Mouse (Mus musculus): Measurements from ENCODE around the gene 1700001P01Rik.
"Not testable (repeated sequence)": the region's sequence is repeated elsewhere in the genome, so short reads cannot be mapped to it uniquely, and the experiment has no call there.

1700001P01Rik gene

DNA sequence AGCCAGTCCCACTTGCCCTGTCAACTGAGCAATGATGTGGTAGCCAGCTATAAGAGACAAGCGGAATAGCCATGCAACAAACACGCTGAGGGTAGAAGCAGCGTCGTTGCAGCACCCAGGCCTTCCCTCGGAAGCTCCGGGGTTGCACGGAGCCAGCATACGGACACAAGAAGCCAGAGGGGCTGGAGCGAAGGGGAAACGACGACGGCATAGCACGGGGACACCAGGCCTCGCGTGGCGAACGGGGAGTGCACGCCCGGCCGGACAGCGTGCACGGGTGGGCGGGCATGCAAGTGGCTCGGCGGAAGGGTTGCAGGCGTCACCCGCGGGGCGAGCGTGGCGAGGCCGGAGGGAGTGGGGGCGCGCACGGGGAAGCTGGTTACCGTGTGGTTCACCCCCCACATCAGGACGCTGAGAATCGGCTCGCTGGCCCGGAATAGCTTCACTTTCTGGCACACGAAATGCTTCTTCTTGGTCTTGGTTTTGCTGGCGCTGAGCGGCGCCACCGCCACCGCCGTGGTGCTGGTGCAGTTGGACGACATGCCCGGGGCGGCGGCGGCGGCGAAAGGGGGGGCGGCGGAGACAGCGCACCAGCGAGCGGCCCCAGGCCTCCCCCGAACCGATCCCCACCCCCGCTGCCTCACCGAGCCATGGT is 31.5 kb downstream of the 1700001P01Rik start, which contains the start of gene Pip4k2b:
Pip4k2b (minus strand) TSS at position 642 of the 655 bp plus-strand sequence.
- no peak for DNase-seq

- no peak for DNase-seq
Measured at GRCm38 (mm10) chr11:97743423-97743822, 32.3 kb downstream of the 1700001P01Rik start.

DNA sequence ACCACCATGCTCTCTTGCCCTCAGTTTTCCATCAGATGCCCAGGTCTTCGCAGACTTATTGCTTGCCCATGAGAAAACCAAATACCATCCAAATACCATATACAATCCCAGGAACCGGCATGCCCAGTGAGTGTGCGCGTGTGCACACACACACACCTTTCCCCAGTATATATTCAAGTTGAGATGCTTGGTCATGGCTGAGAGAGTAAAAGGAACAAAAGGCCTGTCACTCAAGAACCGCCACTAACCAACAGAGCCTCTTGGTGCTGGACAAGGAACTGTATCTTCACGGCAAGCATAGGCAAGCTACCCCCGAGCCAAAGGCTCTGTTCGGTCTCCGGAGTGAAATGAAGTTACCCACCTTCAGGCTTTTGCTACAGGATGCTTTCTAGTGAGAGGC is 33.1 kb downstream of the 1700001P01Rik start:
- DNase-seq = no peak

DNA sequence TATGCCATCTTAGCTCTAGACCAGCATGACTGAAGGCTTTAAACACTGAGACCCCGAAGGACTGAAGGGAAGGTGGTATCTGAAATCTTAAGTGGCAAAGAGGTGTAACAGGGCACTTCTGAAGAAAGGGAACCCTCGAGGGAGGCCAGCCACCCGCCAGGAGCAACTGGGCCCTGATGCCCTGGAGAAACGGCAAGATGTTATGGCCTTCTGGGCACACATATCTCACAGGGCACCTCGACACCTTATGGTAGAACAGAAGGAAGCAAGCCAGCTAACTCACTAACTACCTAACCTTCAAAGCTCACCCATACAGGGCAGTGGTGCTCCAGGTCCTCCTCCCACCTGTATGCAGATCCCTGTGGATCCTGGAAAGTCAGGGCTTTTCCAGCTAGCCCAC is 33.6 kb downstream of the 1700001P01Rik start:
- no peak for DNase-seq

DNA sequence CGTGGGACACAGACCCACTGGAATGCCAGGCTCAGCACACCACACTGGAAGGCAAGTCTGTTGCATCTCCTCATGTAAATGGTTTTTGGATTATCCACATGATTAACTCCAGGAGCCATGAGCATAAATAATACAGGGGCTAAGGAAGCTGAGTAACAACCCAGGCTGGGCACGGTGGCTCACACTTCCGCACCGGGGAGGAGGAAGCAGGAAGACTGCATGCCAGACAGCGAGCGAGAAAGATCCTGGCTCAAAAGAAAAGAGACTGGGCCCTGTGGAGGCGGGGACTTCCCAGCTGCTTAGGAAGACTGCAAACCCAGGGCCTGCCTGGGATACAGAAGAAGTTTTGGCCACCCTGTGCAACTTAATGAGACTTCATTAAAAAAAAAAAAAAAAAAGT is 35.5 kb downstream of the 1700001P01Rik start:
- DNase-seq = no peak

DNA sequence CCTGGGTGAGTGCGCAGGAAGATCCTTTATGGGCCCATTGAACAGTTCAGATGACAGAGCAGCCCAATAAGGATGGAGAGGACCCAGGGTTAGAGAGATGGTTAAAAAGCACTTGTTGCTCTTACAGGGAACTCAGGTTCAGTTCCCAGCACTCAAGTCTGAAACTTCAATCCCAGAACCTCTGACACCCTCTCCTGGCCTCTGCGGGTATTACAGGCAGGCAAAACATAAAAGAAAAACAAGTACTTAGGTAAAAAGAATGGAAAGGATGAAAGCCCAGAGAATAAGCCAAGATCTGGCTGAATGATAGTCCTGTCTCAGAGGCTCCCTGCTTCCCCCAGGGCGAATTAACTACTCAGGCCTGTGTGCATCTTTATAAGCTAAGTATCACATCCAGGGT is 36.6 kb downstream of the 1700001P01Rik start:
- no peak for DNase-seq

DNA sequence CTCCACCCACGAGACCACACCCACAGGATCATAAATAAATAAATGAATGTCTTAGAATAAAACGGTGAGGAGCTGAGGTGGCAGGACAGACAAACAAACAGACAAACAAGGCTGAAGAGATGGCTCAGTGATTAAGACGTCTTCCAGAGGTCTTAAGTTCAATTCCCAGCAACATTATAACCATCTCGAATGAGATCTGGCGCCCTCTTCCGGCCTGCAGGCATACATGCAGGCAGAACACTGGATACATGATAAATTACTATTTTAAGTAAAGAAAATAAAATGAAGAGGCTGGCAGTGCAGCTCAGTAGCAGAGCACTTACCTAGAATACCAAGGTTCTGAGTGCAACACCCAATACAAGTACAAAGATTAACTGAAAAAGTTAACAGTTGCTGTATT is 37.0 kb downstream of the 1700001P01Rik start:
- no peak for DNase-seq

GRCm38 (mm10) chr11:97737600-97737999 is 38.1 kb downstream of the 1700001P01Rik start:
- DNase-seq = no peak

- no peak for DNase-seq
Measured at GRCm38 (mm10) chr11:97736645-97737044, 39.1 kb downstream of the 1700001P01Rik start.

DNA sequence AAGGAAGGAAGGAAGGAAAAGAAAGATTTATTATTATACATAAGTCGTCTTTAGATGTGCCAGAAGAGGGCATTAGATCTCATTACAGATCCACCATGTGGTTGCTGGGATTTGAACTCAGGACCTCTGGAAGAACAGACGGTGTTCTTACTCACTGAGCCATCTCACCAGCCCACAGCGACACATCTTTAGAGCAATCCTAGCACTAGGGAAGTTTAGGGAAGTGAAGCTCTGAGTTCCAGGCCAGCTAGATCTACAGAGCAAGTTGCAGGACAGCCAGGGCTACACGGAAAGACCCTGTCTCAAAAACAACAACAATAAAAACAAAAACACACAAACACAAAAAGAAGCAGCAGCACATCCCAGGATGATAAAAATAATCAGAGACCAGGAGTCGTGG is 40.9 kb downstream of the 1700001P01Rik start:
- not testable (repeated sequence) for DNase-seq

DNA sequence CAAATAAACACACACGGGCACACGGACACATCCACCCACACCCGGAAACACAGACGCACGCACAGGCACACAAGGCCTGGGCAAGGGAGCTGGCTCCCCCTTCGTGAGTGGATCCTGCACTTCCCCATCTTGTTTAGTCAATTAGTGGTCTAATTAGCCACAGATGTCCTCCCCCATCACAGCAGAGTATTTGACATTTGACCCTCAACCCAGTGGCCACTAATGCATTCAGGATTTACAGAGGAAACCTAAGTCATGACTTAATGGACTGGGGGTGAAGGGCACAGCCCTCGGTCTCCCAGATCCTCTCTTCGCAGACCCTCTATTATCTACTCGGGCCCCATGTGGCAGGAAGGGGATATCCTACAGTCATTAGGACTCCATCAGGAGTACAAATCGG is 42.0 kb downstream of the 1700001P01Rik start:
- DNase-seq = no peak

- DNase-seq = no peak
Measured at GRCm38 (mm10) chr11:97728730-97729129, 47.0 kb downstream of the 1700001P01Rik start.

- no peak for DNase-seq
Measured at GRCm38 (mm10) chr11:97728311-97728710, 47.4 kb downstream of the 1700001P01Rik start.

DNA sequence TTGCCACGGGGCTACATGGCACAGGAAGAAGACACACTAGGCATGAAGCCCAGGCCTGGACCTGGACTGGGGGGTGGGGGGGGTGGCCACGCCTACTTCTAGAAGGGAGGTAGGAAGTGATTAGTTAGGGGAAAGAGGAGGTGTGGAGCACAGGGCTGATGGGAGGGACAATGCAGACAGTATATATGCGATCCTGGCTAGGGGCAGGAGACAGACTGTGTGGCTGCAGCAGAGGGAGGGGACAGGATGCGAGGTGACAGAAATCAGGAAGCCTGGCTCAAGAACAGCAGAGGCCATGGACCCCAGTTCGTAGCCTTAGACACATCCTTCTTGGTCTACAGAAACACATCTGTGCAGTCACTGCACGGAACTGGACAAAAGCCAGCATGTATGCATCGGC is 52.0 kb downstream of the 1700001P01Rik start:
- DNase-seq = no peak

Data from cerebellum, adult 11 months (tissue).